Mouse (Mus musculus): ENCODE measurements around the gene Rnf220. TPM values are rescaled to one million over a fixed set of nuclear protein-coding genes. Genes with fewer than 3 reads are reported as not detected.
A peak's percentile ranks its signal among the peaks of the same experiment; 100 is the strongest.

Gene Rnf220
- polyA plus RNA-seq, 1 experiment from 2014 or later: 109 TPM

DNA sequence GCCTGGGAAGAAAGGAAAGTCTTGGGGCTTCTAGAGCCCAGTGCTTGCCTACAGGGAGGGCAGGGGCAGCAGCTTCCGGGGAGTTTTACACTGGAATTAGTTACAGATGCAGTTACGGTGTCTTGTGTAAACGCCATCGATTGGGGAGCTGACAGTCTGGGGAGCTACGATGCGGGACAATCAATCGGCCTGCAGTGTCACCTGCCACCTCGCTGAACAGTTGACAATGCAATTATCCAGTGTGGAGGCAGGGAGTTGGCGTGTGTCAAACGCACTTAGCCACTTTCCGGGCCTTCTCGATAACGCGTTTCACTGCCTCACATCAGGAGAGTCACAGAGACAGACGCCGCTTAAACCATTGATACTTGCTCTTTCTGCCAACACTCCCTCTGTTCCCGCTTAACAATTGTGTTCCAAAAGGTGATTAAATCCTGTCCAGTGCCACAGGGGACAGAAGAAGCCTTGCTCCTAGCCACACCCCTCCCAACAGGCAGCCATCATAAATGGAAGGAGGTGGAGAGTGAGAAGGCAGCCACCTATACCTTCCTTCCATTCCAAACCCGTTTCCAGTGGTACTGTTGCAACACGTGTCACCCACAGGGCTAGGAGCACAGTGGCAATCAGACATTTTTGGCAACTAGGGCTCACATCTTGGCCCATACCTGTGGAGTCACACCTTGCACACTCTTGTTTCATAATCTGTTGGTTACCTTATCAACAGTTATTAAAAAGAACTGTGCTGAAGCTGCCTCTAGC is 215.6 kb downstream of the Rnf220 start:
- no peaks in the 10 kb centered on the region for H3K27me3 ChIP-seq (replicated peaks; ENCODE audit: control insufficient read depth, insufficient read depth, low read length)
- H3K4me2 ChIP-seq (ENCODE audit: low read length): no peak overlapping the region
- peaks cover 22% of the 10 kb centered on the region for H3K36me3 ChIP-seq (ENCODE audit: control insufficient read depth, insufficient read depth, low read length)
- no peak for ATAC-seq
- no peaks in the 10 kb centered on the region for H3K9me3 ChIP-seq (ENCODE audit: control insufficient read depth, low read length)
- peaks cover 20% of the 10 kb centered on the region for H3K4me1 ChIP-seq (ENCODE audit: control insufficient read depth, insufficient read depth, low read depth, low read length)
- H3K4me3 ChIP-seq (ENCODE audit: low read length): no peak overlapping the region
- no peak overlapping the region for H3K9ac ChIP-seq (ENCODE audit: low read depth, low read length)
- no peak overlapping the region for H3K27ac ChIP-seq (ENCODE audit: low read depth, low read length)
- 58% methylated on average over 19 of the region's 19 CpGs for WGBS

DNA sequence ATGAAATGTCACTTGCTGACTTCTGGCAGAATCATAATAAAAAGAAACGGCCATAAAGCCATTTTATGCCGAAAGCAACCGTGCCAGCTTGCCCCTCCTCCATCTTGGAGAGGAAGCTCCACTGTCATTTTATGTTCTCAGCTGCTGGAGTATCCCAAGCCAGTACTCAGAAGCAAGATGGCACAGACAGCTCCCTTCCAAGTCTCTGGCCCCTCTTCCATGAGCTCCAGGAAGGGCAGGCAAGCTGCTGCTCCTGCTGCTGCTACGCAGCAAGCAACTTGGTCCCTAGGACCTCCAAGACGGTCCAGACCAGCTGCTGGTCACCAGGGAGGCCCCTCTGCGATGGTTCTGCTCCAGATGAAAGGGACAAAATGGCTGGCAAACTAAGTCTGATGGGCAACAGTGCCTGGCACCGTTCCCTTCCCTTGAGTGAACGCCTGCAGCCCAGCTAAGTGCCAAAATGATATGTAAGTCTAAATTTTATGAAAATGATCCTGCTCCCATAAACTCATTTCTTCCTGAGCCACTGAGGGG is 216.4 kb downstream of the Rnf220 start:
- peaks cover 20% of the 10 kb centered on the region for H3K4me1 ChIP-seq (ENCODE audit: control insufficient read depth, insufficient read depth, low read depth, low read length)
- no peak for ATAC-seq
- no peaks in the 10 kb centered on the region for H3K27me3 ChIP-seq (replicated peaks; ENCODE audit: control insufficient read depth, insufficient read depth, low read length)
- H3K36me3 ChIP-seq (ENCODE audit: control insufficient read depth, insufficient read depth, low read length): peaks cover 19% of the 10 kb centered on the region
- H3K4me2 ChIP-seq (ENCODE audit: low read length): no peak overlapping the region
- H3K9ac ChIP-seq (ENCODE audit: low read depth, low read length): no peak overlapping the region
- no peak overlapping the region for H3K4me3 ChIP-seq (ENCODE audit: low read length)
- no peak overlapping the region for H3K27ac ChIP-seq (ENCODE audit: low read depth, low read length)
- no peaks in the 10 kb centered on the region for H3K9me3 ChIP-seq (ENCODE audit: control insufficient read depth, low read length)
- WGBS: 68% methylated on average over 8 of the region's 8 CpGs

- no peak overlapping the region for H3K9ac ChIP-seq (ENCODE audit: low read depth, low read length)
- ATAC-seq: no peak
- peaks cover 15% of the 10 kb centered on the region for H3K4me1 ChIP-seq (ENCODE audit: control insufficient read depth, insufficient read depth, low read depth, low read length)
Measured at GRCm38 (mm10) chr4:117279253-117279642, 217.6 kb downstream of the Rnf220 start.

DNA sequence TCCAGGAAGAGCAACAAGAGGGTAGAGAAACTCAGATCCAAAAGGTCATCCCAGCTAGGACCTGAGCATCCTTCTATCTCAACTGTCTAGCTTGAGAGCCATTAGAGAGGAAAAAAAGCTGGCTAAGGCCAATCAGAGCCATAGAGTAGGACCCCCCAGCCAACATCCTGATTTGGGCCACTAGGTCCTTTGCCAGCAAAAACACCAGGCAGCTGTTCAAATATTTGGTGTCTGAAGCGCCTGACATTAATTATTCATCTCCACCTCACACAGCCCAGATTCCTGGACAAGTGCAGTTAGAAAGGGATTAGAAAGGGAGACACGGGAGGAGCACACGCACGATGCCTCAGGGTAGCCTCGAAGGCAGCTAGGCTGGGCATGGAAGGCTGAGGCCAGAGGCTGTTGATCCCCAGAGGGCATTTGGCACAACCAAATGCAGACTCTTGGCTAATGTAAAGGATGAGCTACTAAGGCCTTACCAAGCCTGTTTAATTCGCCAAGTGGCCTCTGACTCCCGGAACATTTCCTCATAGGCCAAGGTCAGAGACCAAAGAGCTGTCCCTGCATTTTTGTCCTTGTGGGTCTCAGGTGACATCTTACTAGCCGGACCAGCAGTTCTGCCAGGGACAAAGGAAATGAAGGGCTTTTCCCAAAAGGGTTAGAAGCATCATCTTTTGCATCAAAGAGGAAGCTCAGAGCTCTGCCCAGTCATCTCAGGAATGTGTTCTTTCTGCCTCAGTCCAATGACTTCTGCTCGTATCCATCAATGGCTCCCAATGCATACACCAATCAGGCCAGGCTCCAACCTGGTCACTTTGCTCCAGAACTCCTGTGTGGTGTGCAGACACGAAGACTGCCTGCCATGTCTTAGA is 218.2 kb downstream of the Rnf220 start:
- 59% methylated on average over 10 of the region's 10 CpGs for WGBS
- Histone ChIP-seq H3K27ac (ENCODE audit: low read depth, low read length) (no peak overlapping the region), H3K9ac (ENCODE audit: low read depth, low read length) (no peak overlapping the region), H3K4me3 (ENCODE audit: low read length) (no peak overlapping the region), H3K36me3 (ENCODE audit: control insufficient read depth, insufficient read depth, low read length) (peaks cover 26% of the 10 kb centered on the region), H3K27me3 (replicated peaks; ENCODE audit: control insufficient read depth, insufficient read depth, low read length) (no peaks in the 10 kb centered on the region), H3K4me1 (ENCODE audit: control insufficient read depth, insufficient read depth, low read depth, low read length) (peaks cover 8% of the 10 kb centered on the region), H3K4me2 (ENCODE audit: low read length) (no peak overlapping the region), H3K9me3 (ENCODE audit: control insufficient read depth, low read length) (peaks cover 5% of the 10 kb centered on the region)
- ATAC-seq: no peak

More at GRCm38 (mm10) chr4:117279253-117279642, 217.6 kb downstream of the Rnf220 start:
- H3K36me3 ChIP-seq (ENCODE audit: control insufficient read depth, insufficient read depth, low read length): peaks cover 23% of the 10 kb centered on the region
- peaks cover 2% of the 10 kb centered on the region for H3K9me3 ChIP-seq (ENCODE audit: control insufficient read depth, low read length)
- no peaks in the 10 kb centered on the region for H3K27me3 ChIP-seq (replicated peaks; ENCODE audit: control insufficient read depth, insufficient read depth, low read length)
- H3K27ac ChIP-seq (ENCODE audit: low read depth, low read length): no peak overlapping the region
- 81% methylated on average over 2 of the region's 2 CpGs for WGBS
- no peak overlapping the region for H3K4me2 ChIP-seq (ENCODE audit: low read length)
- H3K4me3 ChIP-seq (ENCODE audit: low read length): no peak overlapping the region

- Histone ChIP-seq H3K4me2 (ENCODE audit: low read length) (no peak overlapping the region), H3K9me3 (ENCODE audit: control insufficient read depth, low read length) (peaks cover 5% of the 10 kb centered on the region), H3K9ac (ENCODE audit: low read depth, low read length) (no peak overlapping the region), H3K27me3 (replicated peaks; ENCODE audit: control insufficient read depth, insufficient read depth, low read length) (no peaks in the 10 kb centered on the region), H3K4me3 (ENCODE audit: low read length) (no peak overlapping the region), H3K4me1 (ENCODE audit: control insufficient read depth, insufficient read depth, low read depth, low read length) (peaks cover 6% of the 10 kb centered on the region), H3K36me3 (ENCODE audit: control insufficient read depth, insufficient read depth, low read length) (peaks cover 26% of the 10 kb centered on the region), H3K27ac (ENCODE audit: low read depth, low read length) (no peak overlapping the region)
- ATAC-seq: no peak
- 85% methylated on average over 7 of the region's 7 CpGs for WGBS
Measured at GRCm38 (mm10) chr4:117277687-117278086, 219.2 kb downstream of the Rnf220 start.

GRCm38 (mm10) chr4:117277021-117277420 is 219.8 kb downstream of the Rnf220 start:
- WGBS: 66% methylated on average over 13 of the region's 13 CpGs
- Histone ChIP-seq H3K4me2 (ENCODE audit: low read length) (no peak overlapping the region), H3K4me1 (ENCODE audit: control insufficient read depth, insufficient read depth, low read depth, low read length) (peaks cover 6% of the 10 kb centered on the region), H3K4me3 (ENCODE audit: low read length) (no peak overlapping the region), H3K9ac (ENCODE audit: low read depth, low read length) (no peak overlapping the region), H3K9me3 (ENCODE audit: control insufficient read depth, low read length) (peaks cover 5% of the 10 kb centered on the region), H3K36me3 (ENCODE audit: control insufficient read depth, insufficient read depth, low read length) (peaks cover 23% of the 10 kb centered on the region), H3K27ac (ENCODE audit: low read depth, low read length) (no peak overlapping the region), H3K27me3 (replicated peaks; ENCODE audit: control insufficient read depth, insufficient read depth, low read length) (no peaks in the 10 kb centered on the region)
- no peak for ATAC-seq

GRCm38 (mm10) chr4:117276281-117276711 is 220.6 kb downstream of the Rnf220 start:
- H3K27ac ChIP-seq (ENCODE audit: low read depth, low read length): no peak overlapping the region
- H3K4me1 ChIP-seq (ENCODE audit: control insufficient read depth, insufficient read depth, low read depth, low read length): peaks cover 6% of the 10 kb centered on the region
- no peak overlapping the region for H3K4me2 ChIP-seq (ENCODE audit: low read length)
- no peak overlapping the region for H3K4me3 ChIP-seq (ENCODE audit: low read length)
- H3K9ac ChIP-seq (ENCODE audit: low read depth, low read length): no peak overlapping the region
- peak; percentile 59 for ATAC-seq
- 74% methylated on average over 17 of the region's 17 CpGs for WGBS
- peaks cover 23% of the 10 kb centered on the region for H3K36me3 ChIP-seq (ENCODE audit: control insufficient read depth, insufficient read depth, low read length)
- H3K9me3 ChIP-seq (ENCODE audit: control insufficient read depth, low read length): peaks cover 5% of the 10 kb centered on the region
- H3K27me3 ChIP-seq (replicated peaks; ENCODE audit: control insufficient read depth, insufficient read depth, low read length): no peaks in the 10 kb centered on the region

GRCm38 (mm10) chr4:117274720-117275119 is 222.1 kb downstream of the Rnf220 start:
- no peak overlapping the region for H3K27ac ChIP-seq (ENCODE audit: low read depth, low read length)
- peaks cover 2% of the 10 kb centered on the region; the same call in 1 of the 2 replicates for H3K4me1 ChIP-seq (ENCODE audit: control insufficient read depth, insufficient read depth, low read depth, low read length)
- WGBS: 90% methylated on average over 4 of the region's 4 CpGs
- H3K36me3 ChIP-seq (ENCODE audit: control insufficient read depth, insufficient read depth, low read length): peaks cover 23% of the 10 kb centered on the region
- ATAC-seq: no peak
- no peak overlapping the region for H3K4me2 ChIP-seq (ENCODE audit: low read length)
- no peaks in the 10 kb centered on the region for H3K27me3 ChIP-seq (replicated peaks; ENCODE audit: control insufficient read depth, insufficient read depth, low read length)
- H3K9ac ChIP-seq (ENCODE audit: low read depth, low read length): no peak overlapping the region
- no peak overlapping the region for H3K4me3 ChIP-seq (ENCODE audit: low read length)
- peaks cover 5% of the 10 kb centered on the region for H3K9me3 ChIP-seq (ENCODE audit: control insufficient read depth, low read length)

DNA sequence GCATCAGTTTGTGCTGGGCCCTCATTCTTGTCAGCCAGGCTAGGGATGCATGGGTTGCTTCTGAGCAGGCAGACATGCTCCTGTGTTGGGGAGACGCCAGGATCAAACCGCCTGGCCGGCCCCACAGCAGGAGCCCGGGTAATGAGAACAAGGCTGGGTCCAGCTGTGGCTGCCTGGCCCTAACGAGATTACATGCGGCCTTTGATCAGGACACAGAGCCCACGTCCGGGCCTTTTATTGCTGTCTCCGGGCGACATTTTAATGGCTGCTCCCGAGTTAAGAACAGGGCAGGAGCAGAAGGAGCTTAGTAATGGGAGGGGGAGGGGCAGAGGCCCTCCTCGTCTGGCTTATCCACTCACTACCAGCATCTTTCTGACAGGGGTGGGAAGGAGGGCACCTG is 224.4 kb downstream of the Rnf220 start:
- H3K4me1 ChIP-seq (ENCODE audit: control insufficient read depth, insufficient read depth, low read depth, low read length): peaks cover 2% of the 10 kb centered on the region; the same call in 1 of the 2 replicates
- H3K36me3 ChIP-seq (ENCODE audit: control insufficient read depth, insufficient read depth, low read length): peaks cover 22% of the 10 kb centered on the region
- ATAC-seq: no peak
- no peak overlapping the region for H3K4me3 ChIP-seq (ENCODE audit: low read length)
- H3K27me3 ChIP-seq (replicated peaks; ENCODE audit: control insufficient read depth, insufficient read depth, low read length): no peaks in the 10 kb centered on the region; the same call in 1 of the 2 replicates
- WGBS: 10% methylated on average over 12 of the region's 12 CpGs
- H3K27ac ChIP-seq (ENCODE audit: low read depth, low read length): no peak overlapping the region
- H3K9ac ChIP-seq (ENCODE audit: low read depth, low read length): no peak overlapping the region
- H3K4me2 ChIP-seq (ENCODE audit: low read length): no peak overlapping the region
- peaks cover 5% of the 10 kb centered on the region for H3K9me3 ChIP-seq (ENCODE audit: control insufficient read depth, low read length)

Measured in hindbrain, embryonic 16.5 days (tissue).